Mouse (Mus musculus) intestine, embryonic 16.5 days (tissue): ENCODE measurements around the gene Ms4a4b. TPM values are rescaled to one million over a fixed set of nuclear protein-coding genes. Genes with fewer than 3 reads are reported as not detected.
"Not testable (repeated sequence)": the region's sequence is repeated elsewhere in the genome, so short reads cannot be mapped to it uniquely, and the experiment has no call there.

ENCODE experiments used
- ATAC-seq: fragments of 200-750 bp; cut with Nextera tagmentation; 2 replicates; pipeline ENCODE4 v1.8.0; 2017; ENCODE audit warnings: moderate TSS enrichment, moderate library complexity
- H3K27ac ChIP-seq: fragments of 300-500 bp; sonication (generic); 2 replicates; pipeline ENCODE4 v1.5.1; 2014; ENCODE audit warnings: mild to moderate bottlenecking, low read length
- H3K27me3 ChIP-seq: fragments of 300-500 bp; sonication (generic); replicated peaks from 2 replicates; pipeline ENCODE4 v1.6.1; 2014; ENCODE audit warnings: low read length, control low read depth, mixed read lengths; ENCODE audit not compliant: control insufficient read depth, insufficient read depth
- H3K36me3 ChIP-seq: fragments of 300-500 bp; sonication (generic); 2 replicates; pipeline ENCODE4 v1.6.1; 2014; ENCODE audit warnings: low read length, control low read depth; ENCODE audit not compliant: control insufficient read depth, insufficient read depth
- H3K4me1 ChIP-seq: fragments of 300-500 bp; sonication (generic); 2 replicates; pipeline ENCODE4 v1.6.1; 2014; ENCODE audit warnings: low read length, control low read depth, mixed read lengths; ENCODE audit not compliant: control insufficient read depth, insufficient read depth
- H3K4me2 ChIP-seq: fragments of 300-500 bp; sonication (generic); 2 replicates; pipeline ENCODE4 v1.6.1; 2014; ENCODE audit warnings: low read depth, low read length, control low read depth
- H3K4me3 ChIP-seq: fragments of 300-500 bp; sonication (generic); 2 replicates; pipeline ENCODE4 v1.5.1; 2014; ENCODE audit warnings: mild to moderate bottlenecking, low read length
- H3K9ac ChIP-seq: fragments of 300-500 bp; sonication (generic); 2 replicates; pipeline ENCODE4 v1.6.1; 2014; ENCODE audit warnings: low read depth, low read length
- H3K9me3 ChIP-seq: fragments of 300-500 bp; sonication (generic); 2 replicates; pipeline ENCODE4 v1.6.1; 2016; ENCODE audit warnings: low read length, control low read depth; ENCODE audit not compliant: control insufficient read depth
- WGBS: fragments of 180-500 bp; shearing (Covaris S2); extraction: QIAGEN DNeasy Blood & Tissue Kit; methylation state at CpG from one replicate; pipeline ENCODE4 v1.1.7; 2014; 5-methylcytosine and 5-hydroxymethylcytosine counted together
- polyA plus RNA-seq: library from polyadenylated mRNA; unstranded; fragments of >200 nt; fragmentation: Nextera tagmentation; extraction: Ambion mirVana; gene quantifications from 2 replicates; pipeline ENCODE4 v1.2.1, GENCODE M21; 2015

Ms4a4b gene
- polyA plus RNA-seq, 1 experiment from 2014 or later = 0.72 TPM

DNA sequence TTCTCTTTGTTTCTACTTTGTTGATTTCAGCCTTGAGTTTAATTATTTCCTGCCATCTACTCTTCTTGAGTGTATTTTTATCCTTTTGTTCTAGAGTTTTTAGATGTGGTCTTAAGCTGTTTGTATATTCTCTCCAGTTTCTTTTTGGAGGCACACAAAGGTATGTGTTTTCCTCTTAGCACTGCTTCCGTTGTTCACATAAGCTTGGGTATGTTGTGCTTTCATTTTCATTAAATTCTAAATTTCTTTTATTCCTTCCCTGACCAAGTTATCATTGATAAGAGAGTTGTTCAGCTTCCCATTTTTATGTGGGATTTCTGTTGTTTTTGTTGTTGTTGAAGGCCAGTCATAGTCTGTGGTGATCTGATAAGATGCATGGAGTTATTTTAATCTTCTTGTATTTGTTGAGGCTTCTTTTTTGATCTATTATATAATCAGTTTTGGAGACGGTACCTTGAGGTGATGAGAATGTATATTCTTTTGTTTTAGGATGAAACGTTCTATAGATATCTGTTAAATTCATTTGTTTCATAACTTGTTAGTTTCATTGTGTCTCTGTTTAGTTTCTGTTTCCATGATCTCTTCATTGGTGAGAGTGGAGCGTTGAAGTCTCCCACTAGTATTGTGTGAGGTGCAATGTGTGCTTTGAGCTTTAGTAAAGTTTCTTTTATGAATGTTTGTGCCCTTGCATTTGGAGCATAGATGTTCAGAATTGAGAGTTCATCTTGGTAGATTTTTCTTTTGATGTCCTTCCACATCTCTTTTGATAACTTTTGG lies 8.1 kb upstream of the Ms4a4b start:
- H3K4me1 ChIP-seq = no peaks in the 10 kb centered on the region
- H3K9ac ChIP-seq = no peak overlapping the region
- no peak for ATAC-seq
- no peaks in the 10 kb centered on the region for H3K9me3 ChIP-seq
- no peak overlapping the region for H3K4me3 ChIP-seq
- WGBS = 81% methylated on average over 4 of the region's 4 CpGs
- H3K27ac ChIP-seq = no peak overlapping the region
- H3K27me3 ChIP-seq = no peaks in the 10 kb centered on the region
- H3K36me3 ChIP-seq = no peaks in the 10 kb centered on the region
- H3K4me2 ChIP-seq = no peak overlapping the region

DNA sequence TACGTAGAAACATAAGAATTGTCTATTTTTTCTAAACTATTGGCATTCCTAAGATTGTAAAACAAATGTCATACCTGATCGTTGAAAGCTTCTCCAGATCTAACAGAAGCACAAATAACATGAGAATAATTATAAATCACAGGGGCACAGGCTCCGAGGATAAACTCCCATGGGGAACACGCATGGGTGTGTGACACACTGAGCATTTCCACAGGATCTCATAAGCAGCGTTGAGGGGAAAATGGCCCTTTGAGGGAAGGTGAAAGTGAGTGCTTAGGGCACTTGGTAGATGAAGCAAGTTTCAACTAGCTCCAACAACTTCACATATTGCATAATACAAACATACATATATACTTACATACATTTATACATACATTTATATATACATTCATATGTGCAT lies 611 bp downstream of the Ms4a4b start:
- H3K27me3 ChIP-seq = no peaks in the 10 kb centered on the region

DNA sequence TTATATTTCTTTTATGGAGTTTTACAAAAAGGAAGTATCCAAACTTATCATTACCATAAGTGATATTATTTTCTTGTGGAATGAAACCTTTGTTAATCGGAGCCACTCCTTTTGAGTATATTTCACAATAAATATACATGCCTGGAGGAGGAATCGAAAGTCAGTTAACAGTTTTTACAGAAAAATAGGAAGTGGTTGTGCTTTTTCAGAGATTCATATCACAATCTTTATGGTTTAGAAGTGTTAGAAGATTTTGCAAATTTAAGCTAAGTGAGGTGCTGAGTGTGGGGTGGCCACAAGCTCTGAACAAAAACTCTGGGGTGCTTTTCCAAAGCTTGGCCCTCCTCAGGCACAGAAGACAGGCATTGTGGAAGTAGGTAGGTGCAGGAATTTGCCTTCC lies 3.9 kb downstream of the Ms4a4b start:
- ATAC-seq = no peak
- Histone ChIP-seq H3K27me3 (no peaks in the 10 kb centered on the region), H3K9ac (no peak overlapping the region), H3K4me2 (no peak overlapping the region), H3K27ac (no peak overlapping the region), H3K4me3 (no peak overlapping the region), H3K9me3 (no peaks in the 10 kb centered on the region), H3K36me3 (no peaks in the 10 kb centered on the region), H3K4me1 (no peaks in the 10 kb centered on the region)
- WGBS = 89% methylated on average over 2 of the region's 2 CpGs

More for the DNA sequence above, 611 bp downstream of the Ms4a4b start:
- H3K36me3 ChIP-seq = no peaks in the 10 kb centered on the region
- 76% methylated on average over 5 of the region's 5 CpGs for WGBS
- no peak overlapping the region for H3K9ac ChIP-seq
- no peak overlapping the region for H3K27ac ChIP-seq
- H3K4me3 ChIP-seq = no peak overlapping the region
- no peaks in the 10 kb centered on the region for H3K9me3 ChIP-seq
- no peak for ATAC-seq
- no peaks in the 10 kb centered on the region for H3K4me1 ChIP-seq
- H3K4me2 ChIP-seq = no peak overlapping the region

DNA sequence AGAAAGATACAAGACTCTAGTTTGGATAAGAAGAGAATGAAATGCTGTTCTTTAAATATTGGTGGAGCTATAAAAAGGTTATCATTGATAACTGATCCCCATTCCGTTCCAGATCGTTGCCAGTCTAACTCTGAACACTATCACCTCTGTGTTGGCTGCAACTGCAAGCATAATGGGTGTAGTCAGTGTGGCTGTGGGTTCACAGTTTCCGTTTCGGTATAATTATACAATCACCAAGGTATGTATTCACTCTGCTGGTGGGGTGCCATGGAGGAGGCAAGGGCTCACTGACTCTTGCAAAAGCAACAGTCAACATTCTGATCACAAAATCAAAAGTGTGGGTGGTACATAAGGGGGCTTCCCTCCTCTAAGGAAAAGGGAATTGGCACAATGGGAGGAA lies 15.7 kb downstream of the Ms4a4b start:
- H3K9me3 ChIP-seq, H3K36me3 ChIP-seq, H3K27me3 ChIP-seq, H3K27ac ChIP-seq, H3K9ac ChIP-seq, H3K4me3 ChIP-seq, ATAC-seq, H3K4me1 ChIP-seq, H3K4me2 ChIP-seq: not testable (repeated sequence)
- WGBS = 73% methylated on average over 3 of the region's 4 CpGs

DNA sequence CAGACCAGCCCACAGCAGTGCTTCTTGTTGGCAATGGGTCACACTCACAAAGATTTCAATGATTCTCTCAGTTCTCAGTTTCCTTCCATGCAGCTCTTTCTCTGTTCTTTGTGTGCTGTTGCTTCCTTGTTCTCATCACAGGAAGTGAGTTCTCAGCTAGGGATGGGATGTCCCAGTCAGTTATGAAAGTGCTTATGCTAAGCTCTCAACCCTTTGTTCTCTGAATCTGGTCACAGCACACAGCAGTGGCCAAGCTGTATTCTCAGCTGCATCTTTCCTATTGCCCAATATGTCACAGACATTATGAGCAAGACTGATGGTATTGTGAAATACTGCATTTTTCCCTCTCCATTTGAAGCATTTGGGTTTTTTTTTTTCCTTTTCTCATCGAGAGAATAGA lies 21.4 kb downstream of the Ms4a4b start:
- H3K9ac ChIP-seq, H3K4me1 ChIP-seq, H3K4me2 ChIP-seq, H3K4me3 ChIP-seq, H3K27ac ChIP-seq, H3K36me3 ChIP-seq, H3K27me3 ChIP-seq, ATAC-seq, H3K9me3 ChIP-seq: not testable (repeated sequence)
- 30% methylated on average over 1 of the region's 1 CpGs for WGBS

DNA sequence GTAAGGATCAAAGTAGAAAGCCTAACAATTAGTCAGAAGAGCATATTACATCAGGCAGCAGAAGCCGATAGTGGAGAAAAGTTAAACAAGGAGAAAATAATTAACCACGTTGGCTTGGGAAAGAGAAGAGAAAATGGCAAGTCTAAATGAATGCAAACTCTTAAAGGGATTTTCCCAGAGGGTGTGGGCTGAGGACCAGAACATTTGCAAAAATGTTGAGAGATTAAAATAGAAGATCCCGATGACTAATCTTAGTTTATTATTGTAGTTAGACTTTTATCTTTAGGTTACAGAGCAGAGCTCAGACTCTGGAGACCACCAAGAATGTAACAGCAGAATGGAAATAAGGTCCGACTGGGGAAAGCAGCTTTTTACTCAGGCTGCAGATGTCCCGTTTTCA lies 23.1 kb downstream of the Ms4a4b start:
- 54% methylated on average over 5 of the region's 5 CpGs for WGBS

DNA sequence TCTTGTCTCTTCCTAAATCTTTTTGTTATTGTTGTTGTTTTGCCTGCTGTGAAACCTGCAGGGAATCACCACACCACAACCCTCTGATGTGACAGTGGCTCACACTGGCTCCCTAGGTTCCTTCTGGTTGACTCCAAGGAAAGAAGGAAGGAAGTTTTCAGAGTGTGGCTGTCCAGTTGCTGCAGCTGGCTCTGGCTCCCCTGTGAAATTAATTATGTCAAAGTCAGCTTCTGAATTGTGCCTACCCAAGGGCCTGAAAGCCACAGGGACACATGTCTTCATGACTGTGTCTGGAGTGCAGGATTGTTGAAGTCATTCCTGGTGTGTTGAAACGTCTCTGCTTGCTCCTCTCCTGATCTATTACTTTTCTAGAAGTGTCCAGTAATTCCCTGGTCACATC lies 25.0 kb downstream of the Ms4a4b start:
- not testable (repeated sequence) for H3K4me2 ChIP-seq, ATAC-seq, H3K27ac ChIP-seq, H3K9me3 ChIP-seq, H3K36me3 ChIP-seq, H3K9ac ChIP-seq, H3K4me3 ChIP-seq, H3K27me3 ChIP-seq, H3K4me1 ChIP-seq
- WGBS = 50% methylated on average over 1 of the region's 1 CpGs

More for the DNA sequence above, 23.1 kb downstream of the Ms4a4b start:
- no peaks in the 10 kb centered on the region for H3K9me3 ChIP-seq
- no peak overlapping the region for H3K4me2 ChIP-seq
- H3K4me3 ChIP-seq = no peak overlapping the region
- no peaks in the 10 kb centered on the region for H3K4me1 ChIP-seq
- no peaks in the 10 kb centered on the region for H3K27me3 ChIP-seq
- 0 out of 2 replicates have a peak, but pooled peaks have one; percentile 31 for ATAC-seq
- H3K36me3 ChIP-seq = no peaks in the 10 kb centered on the region
- no peak overlapping the region for H3K9ac ChIP-seq
- H3K27ac ChIP-seq = no peak overlapping the region

DNA sequence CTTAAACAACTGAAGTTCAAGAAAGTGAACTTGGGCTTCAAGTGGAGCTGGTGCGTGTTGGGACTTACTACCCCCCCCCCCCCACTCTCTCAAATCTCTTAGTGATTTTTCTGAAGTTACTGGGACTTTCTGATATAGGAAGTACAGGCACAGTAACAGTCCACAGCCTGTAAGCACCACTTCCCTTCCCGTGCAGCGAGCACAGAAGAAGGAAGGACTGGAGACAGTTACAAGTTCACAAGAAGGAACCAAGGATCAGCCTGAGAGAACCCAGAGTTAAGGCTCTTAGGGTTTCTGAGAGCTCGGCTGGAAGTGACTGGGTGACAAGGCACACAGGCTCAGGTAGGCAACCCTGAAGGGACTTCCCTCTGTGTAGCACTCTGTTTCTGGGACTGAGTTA lies 25.9 kb downstream of the Ms4a4b start, which contains the start of gene Ms4a6c:
TSS of gene Ms4a6c (plus strand) at position 152 of the 400 bp plus-strand sequence.
- not testable (repeated sequence) for H3K4me2 ChIP-seq, H3K9ac ChIP-seq, H3K9me3 ChIP-seq, H3K27me3 ChIP-seq, H3K27ac ChIP-seq, H3K4me3 ChIP-seq, H3K4me1 ChIP-seq, ATAC-seq, H3K36me3 ChIP-seq
- WGBS = 85% methylated on average over 4 of the region's 4 CpGs

DNA sequence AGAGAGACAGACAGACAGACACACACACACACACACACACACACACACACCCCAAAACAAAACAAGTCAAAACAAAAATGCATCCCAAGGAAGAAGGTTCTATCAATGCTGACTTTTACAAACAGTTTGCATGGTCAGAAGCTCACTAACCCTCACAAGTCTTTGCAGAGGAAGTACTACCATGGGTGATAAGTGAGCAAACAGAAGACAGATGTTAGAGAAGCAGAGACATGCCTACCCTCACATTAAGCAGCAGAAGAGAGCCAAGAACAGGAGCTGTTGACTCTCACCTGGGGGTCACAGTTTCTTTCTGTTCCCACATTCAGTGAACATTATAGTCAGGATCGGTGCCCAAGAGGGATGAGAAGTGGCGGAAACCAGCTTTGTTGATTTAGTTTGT lies 36.4 kb downstream of the Ms4a4b start:
- Histone ChIP-seq H3K9ac (no peak overlapping the region), H3K4me3 (no peak overlapping the region), H3K4me2 (no peak overlapping the region), H3K4me1 (no peaks in the 10 kb centered on the region), H3K36me3 (no peaks in the 10 kb centered on the region), H3K9me3 (no peaks in the 10 kb centered on the region), H3K27ac (no peak overlapping the region), H3K27me3 (no peaks in the 10 kb centered on the region)
- 84% methylated on average over 2 of the region's 2 CpGs for WGBS
- no peak for ATAC-seq

DNA sequence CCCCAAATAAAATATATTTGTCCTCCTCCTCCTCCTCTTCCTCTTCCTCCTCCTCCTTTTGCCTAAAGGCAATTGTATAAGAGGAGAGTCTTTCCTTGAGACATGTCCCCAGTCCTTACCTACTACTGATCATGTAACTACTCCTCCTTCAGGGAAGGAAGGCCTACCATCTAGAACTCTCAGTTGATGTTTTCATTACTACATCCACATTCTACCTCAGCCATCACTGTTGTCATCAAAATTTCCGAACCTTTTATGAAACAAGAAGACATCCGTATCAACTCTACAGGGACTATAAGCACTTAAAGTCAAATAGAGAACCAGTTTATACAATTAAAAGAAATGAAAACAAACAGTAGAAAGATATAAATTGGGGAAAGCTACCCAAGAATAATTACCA lies 39.3 kb downstream of the Ms4a4b start:
- WGBS = 86% methylated on average over 2 of the region's 2 CpGs
- no peak for ATAC-seq
- no peak overlapping the region for H3K27ac ChIP-seq
- H3K4me3 ChIP-seq = no peak overlapping the region
- no peak overlapping the region for H3K9ac ChIP-seq
- no peaks in the 10 kb centered on the region for H3K27me3 ChIP-seq
- H3K9me3 ChIP-seq = no peaks in the 10 kb centered on the region
- H3K36me3 ChIP-seq = no peaks in the 10 kb centered on the region
- H3K4me2 ChIP-seq = no peak overlapping the region
- H3K4me1 ChIP-seq = no peaks in the 10 kb centered on the region
